Mouse (Mus musculus) MEL (cell line): Measurements from ENCODE around the gene Kxd1. TPM values are rescaled to one million over a fixed set of nuclear protein-coding genes. Genes with fewer than 3 reads are reported as not detected.
A peak's percentile ranks its signal among the peaks of the same experiment; 100 is the strongest.

ENCODE experiments used
- DNase-seq: peaks from one replicate; pipeline ENCODE4 v3.0.0; 2011; ENCODE audit warnings: low read depth, low spot score
- H3K27ac ChIP-seq: 2 replicates; pipeline ENCODE4 v1.5.1; 2012; ENCODE audit warnings: low read depth, mild to moderate bottlenecking, control low read depth, low read length, moderate library complexity; ENCODE audit not compliant: control insufficient read depth
- H3K27me3 ChIP-seq, 2 experiments: fragments of 150-350 bp in 1 of 2; sonication (generic) in 1 of 2; 2 replicates each; pipeline ENCODE4 v1.6.1; 2012; ENCODE audit warnings: low read length in 2 of 2, mild to moderate bottlenecking in 2 of 2, improper control_type of control experiment in 1 of 2, moderate library complexity in 1 of 2; ENCODE audit not compliant: insufficient read depth in 2 of 2, control insufficient read depth in 1 of 2
- H3K36me3 ChIP-seq, 2 experiments: 2 replicates each; pipeline ENCODE4 v1.6.1; 2012 to 2014; ENCODE audit warnings: low read length in 2 of 2, improper control_type of control experiment in 1 of 2, inconsistent platforms in 1 of 2, mild to moderate bottlenecking in 1 of 2; ENCODE audit not compliant: insufficient read depth in 2 of 2, control insufficient read depth in 1 of 2
- H3K4me1 ChIP-seq, 2 experiments: fragments of 150-350 bp in 1 of 2; sonication (generic) in 1 of 2; 2 replicates each; pipeline ENCODE4 v1.6.1; 2012; ENCODE audit warnings: low read length in 2 of 2, improper control_type of control experiment in 1 of 2, mild to moderate bottlenecking in 1 of 2; ENCODE audit not compliant: insufficient read depth in 2 of 2, control insufficient read depth in 1 of 2
- H3K4me3 ChIP-seq, 2 experiments: fragments of 150-350 bp in 1 of 2; sonication (generic) in 1 of 2; 2 replicates each; pipeline ENCODE4 v1.5.1; 2012; ENCODE audit warnings: low read depth in 2 of 2, low read length in 2 of 2, mild to moderate bottlenecking in 2 of 2, moderate library complexity in 2 of 2, control low read depth in 1 of 2, improper control_type of control experiment in 1 of 2; ENCODE audit not compliant: control insufficient read depth in 1 of 2, insufficient read depth in 1 of 2
- H3K79me2 ChIP-seq: 2 replicates; pipeline ENCODE4 v1.6.1; 2012; ENCODE audit warnings: mild to moderate bottlenecking, low read length, moderate library complexity; ENCODE audit not compliant: control insufficient read depth, poor library complexity, insufficient read depth
- H3K9ac ChIP-seq: 2 replicates; pipeline ENCODE4 v1.6.1; 2012; ENCODE audit warnings: low read depth, mild to moderate bottlenecking, control low read depth, low read length, moderate library complexity; ENCODE audit not compliant: control insufficient read depth, poor library complexity, severe bottlenecking
- H3K9me3 ChIP-seq: fragments of 150-350 bp; sonication (generic); replicated peaks from 2 replicates; pipeline ENCODE4 v1.6.1; 2012; ENCODE audit warnings: mild to moderate bottlenecking, low read length, improper control_type of control experiment, moderate library complexity; ENCODE audit not compliant: insufficient read depth
- BHLHE40 ChIP-seq: IDR thresholded peaks from 2 replicates; pipeline ENCODE4 v1.6.1; 2012; ENCODE audit warnings: low read depth, mild to moderate bottlenecking, inconsistent platforms, low read length, improper control_type of control experiment, borderline replicate concordance
- CHD1 ChIP-seq: IDR thresholded peaks from 2 replicates; pipeline ENCODE4 v1.6.1; 2012; ENCODE audit warnings: low read depth, mild to moderate bottlenecking, inconsistent platforms, low read length, improper control_type of control experiment
- CTCF ChIP-seq, 3 experiments: IDR thresholded peaks in 2 of 3; conservative IDR thresholded peaks in 1 of 3; 2 replicates each; pipeline ENCODE4 v1.5.1; 2011 to 2012; ENCODE audit warnings: low read length in 3 of 3, low read depth in 2 of 3, mild to moderate bottlenecking in 2 of 3, improper control_type of control experiment in 1 of 3, inconsistent platforms in 1 of 3, mixed read lengths in 1 of 3, moderate library complexity in 1 of 3; ENCODE audit not compliant: control insufficient read depth in 1 of 3, insufficient read depth in 1 of 3, poor library complexity in 1 of 3, severe bottlenecking in 1 of 3
- ELF1 ChIP-seq: IDR thresholded peaks from 2 replicates; pipeline ENCODE4 v1.6.1; 2014; ENCODE audit warnings: low read depth, mild to moderate bottlenecking, inconsistent platforms, low read length, improper control_type of control experiment, moderate library complexity
- JUND ChIP-seq: IDR thresholded peaks from 2 replicates; pipeline ENCODE4 v1.6.1; 2011; ENCODE audit warnings: low read depth, mild to moderate bottlenecking, improper control_type of control experiment, low read length
- MEF2A ChIP-seq: IDR thresholded peaks from 2 replicates; pipeline ENCODE4 v1.6.1; 2014; ENCODE audit warnings: low read depth, mild to moderate bottlenecking, inconsistent platforms, low read length, improper control_type of control experiment; ENCODE audit not compliant: poor library complexity, insufficient replicate concordance, severe bottlenecking; ENCODE audit errors: extremely low read depth
- MXI1 ChIP-seq: IDR thresholded peaks from 2 replicates; pipeline ENCODE4 v1.6.1; 2011; ENCODE audit warnings: mild to moderate bottlenecking, low read depth, low read length, improper control_type of control experiment
- MYB ChIP-seq: IDR thresholded peaks from 2 replicates; pipeline ENCODE4 v1.6.1; 2011; ENCODE audit warnings: mild to moderate bottlenecking, low read depth, low read length, improper control_type of control experiment
- RAD21 ChIP-seq: IDR thresholded peaks from 2 replicates; pipeline ENCODE4 v1.6.1; 2011; ENCODE audit warnings: mild to moderate bottlenecking, low read depth, low read length, improper control_type of control experiment
- SIN3A ChIP-seq: IDR thresholded peaks from 2 replicates; pipeline ENCODE4 v1.6.1; 2012; ENCODE audit warnings: low read length, improper control_type of control experiment, inconsistent platforms
- TAL1 ChIP-seq: IDR thresholded peaks from 2 replicates; pipeline ENCODE4 v1.6.1; 2012; ENCODE audit warnings: mild to moderate bottlenecking, inconsistent platforms, low read length, moderate library complexity, mixed read lengths
- USF1 ChIP-seq: IDR thresholded peaks from 2 replicates; pipeline ENCODE4 v1.6.1; 2014; ENCODE audit warnings: low read depth, mild to moderate bottlenecking, inconsistent platforms, low read length, improper control_type of control experiment, moderate library complexity
- ZC3H11A ChIP-seq: IDR thresholded peaks from 2 replicates; pipeline ENCODE4 v1.6.1; 2012; ENCODE audit warnings: low read depth, mild to moderate bottlenecking, inconsistent platforms, low read length, improper control_type of control experiment
- polyA plus RNA-seq, 2 experiments: library from polyadenylated mRNA; stranded (reverse) in 1 of 2; unstranded in 1 of 2; fragments of >175 nt in 1 of 2; fragments of >200 nt in 1 of 2; gene quantifications; 2 replicates each; pipeline versions ENCODE4 v1.2.1 to v1.2.4; 2012; ENCODE audit warnings: low replicate concordance in 2 of 2, low read depth in 1 of 2; ENCODE audit not compliant: insufficient read length in 2 of 2, insufficient read depth in 1 of 2, missing spikeins in 1 of 2
- total RNA-seq: library from RNA; depleted of rRNA; stranded (reverse); fragments of 300-350 nt; gene quantifications from 2 replicates; pipeline ENCODE4 v1.2.3, GENCODE M21; 2012

The Kxd1 gene
- total and polyA plus RNA-seq, 3 experiments, result 54.4 to 77.4 TPM; not detected in 1

DNA sequence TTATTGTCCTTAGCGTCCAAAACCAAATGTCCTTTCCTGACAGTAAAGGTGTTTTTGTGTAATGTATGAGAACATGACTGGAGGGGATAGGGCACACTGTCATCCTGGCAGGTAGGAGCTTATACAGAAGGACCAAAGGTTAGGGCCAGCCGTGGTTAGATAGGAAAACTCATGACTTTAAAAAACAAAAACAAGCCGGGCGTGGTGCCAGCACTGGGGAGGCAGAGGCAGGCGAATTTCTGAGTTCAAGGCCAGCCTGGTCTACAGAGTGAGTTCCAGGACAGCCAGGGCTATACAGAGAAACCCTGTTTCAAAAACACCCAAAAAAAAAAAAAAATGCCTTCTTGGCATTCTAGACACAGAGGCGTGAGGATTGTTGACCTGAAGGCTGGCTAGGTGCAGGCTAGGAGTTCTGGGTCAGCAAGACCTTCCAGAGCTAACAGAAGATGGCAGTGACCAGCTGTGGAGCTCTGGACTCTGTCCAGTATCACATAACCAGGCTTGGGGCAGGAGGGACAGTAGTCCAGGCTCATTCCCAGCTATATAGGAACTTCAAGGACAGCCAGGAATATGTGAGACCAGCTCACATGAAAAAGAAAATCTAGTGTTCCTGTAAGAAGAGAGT, 36.1 kb upstream of the Kxd1 start:
- H3K27ac ChIP-seq, result no peak overlapping the region
- H3K9ac ChIP-seq, result no peak overlapping the region
- peaks cover 7% of the 10 kb centered on the region; the same call in 1 of the 2 replicates for H3K79me2 ChIP-seq
- no peak for DNase-seq
- H3K4me1 ChIP-seq, result peaks cover 42 to 60% of the 10 kb centered on the region in 2 experiments
- no peak for TF ChIP-seq TAL1
- no peak for TF ChIP-seq BHLHE40
- no peak for TF ChIP-seq MEF2A
- TF ChIP-seq CTCF (IDR thresholded peaks at IDR 0.05 in 2 of 3, conservative IDR thresholded peaks at IDR 0.05 in 1 of 3; ENCODE audit: control insufficient read depth in 1 of 3, insufficient read depth in 1 of 3, low read depth in 2 of 3, low read length in 3 of 3, poor library complexity in 1 of 3, severe bottlenecking in 1 of 3), result no peak
- no peak for TF ChIP-seq CHD1
- no peak for TF ChIP-seq RAD21
- TF ChIP-seq MYB, result no peak
- TF ChIP-seq ZC3H11A, result no peak
- no peak for TF ChIP-seq USF1
- TF ChIP-seq MXI1, result no peak
- TF ChIP-seq ELF1, result no peak
- TF ChIP-seq, all 39 proteins: peak for 0
- H3K36me3 ChIP-seq, result peaks cover 0 to 35% of the 10 kb centered on the region in 2 experiments; a peak in 3 of 4 replicates
- H3K27me3 ChIP-seq, result no peaks in the 10 kb centered on the region
- no peak overlapping the region for H3K4me3 ChIP-seq
- no peaks in the 10 kb centered on the region for H3K9me3 ChIP-seq

DNA sequence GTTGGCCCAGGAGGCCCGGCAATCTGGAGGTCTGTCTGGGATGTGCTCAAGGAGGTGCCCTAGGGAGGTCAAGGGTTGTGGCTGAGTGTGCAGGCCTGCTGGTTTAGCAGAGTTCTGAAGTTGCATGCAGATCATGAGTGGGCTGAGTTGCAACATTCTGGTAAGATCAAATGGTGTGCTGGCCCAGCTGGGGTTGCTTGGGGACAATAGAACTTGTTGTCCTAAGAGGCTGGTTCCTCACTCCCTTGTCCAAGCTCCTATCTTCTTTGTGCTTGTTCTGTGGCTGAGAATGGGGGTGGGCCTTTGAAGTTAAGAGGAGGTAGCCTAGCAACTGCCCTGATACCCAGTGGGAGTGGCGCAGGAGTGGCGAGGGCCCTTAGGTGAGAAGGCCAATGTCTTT, 35.0 kb upstream of the Kxd1 start:
- H3K4me3 ChIP-seq, result no peak overlapping the region
- no peak overlapping the region for H3K27ac ChIP-seq
- H3K9ac ChIP-seq, result no peak overlapping the region
- no peaks in the 10 kb centered on the region for H3K9me3 ChIP-seq
- H3K79me2 ChIP-seq, result peaks cover 7% of the 10 kb centered on the region; the same call in 1 of the 2 replicates
- H3K27me3 ChIP-seq, result no peaks in the 10 kb centered on the region
- TF ChIP-seq SIN3A (0 out of 2 replicates have a peak, but pooled peaks have one; percentile 39), JUND (no peak)
- H3K36me3 ChIP-seq, result peaks cover 0 to 38% of the 10 kb centered on the region in 2 experiments; a peak in 3 of 4 replicates
- H3K4me1 ChIP-seq, result peaks cover 44 to 64% of the 10 kb centered on the region in 2 experiments
- no peak for DNase-seq
